Mouse (Mus musculus) brain, embryonic 14.5 days (tissue): ENCODE measurements around the gene Tnfsf14.

Experiments
- CTCF ChIP-seq: fragments of 200-500 bp; IDR thresholded peaks from 2 replicates; pipeline ENCODE4 v1.5.1; 2012; ENCODE audit warnings: inconsistent platforms, mild to moderate bottlenecking, moderate library complexity, borderline replicate concordance; ENCODE audit not compliant: insufficient read depth, insufficient read length; ENCODE audit errors: extremely low read depth
- POLR2A ChIP-seq: fragments of 200-500 bp; IDR thresholded peaks from 2 replicates; pipeline ENCODE4 v1.6.1; 2012; ENCODE audit warnings: mild to moderate bottlenecking, inconsistent platforms, borderline replicate concordance; ENCODE audit not compliant: poor library complexity, insufficient read depth, insufficient read length, severe bottlenecking; ENCODE audit errors: extremely low read depth

GRCm38 (mm10) chr17:57194041-57194507, at the start of gene Tnfsf14:
- no peak for TF ChIP-seq POLR2A
- no peak for TF ChIP-seq CTCF
